Mouse (Mus musculus): Measurements from ENCODE around the gene Atoh8. TPM values are rescaled to one million over a fixed set of nuclear protein-coding genes. Genes with fewer than 3 reads are reported as not detected.
A peak's percentile ranks its signal among the peaks of the same experiment; 100 is the strongest.

Atoh8 gene
- polyA plus RNA-seq, 1 experiment from 2014 or later, result 15.7 TPM

- Histone ChIP-seq H3K9me3 (no peaks in the 10 kb centered on the region), H3K36me3 (no peaks in the 10 kb centered on the region), H3K4me3 (peak overlapping the region; percentile 80), H3K27me3 (ENCODE audit: insufficient read depth, poor library complexity, severe bottlenecking) (peaks cover 67% of the 10 kb centered on the region), H3K27ac (peak overlapping the region; percentile 86), H3K4me1 (peaks cover 74% of the 10 kb centered on the region)
- WGBS, result 1% methylated on average over 12 of the region's 13 CpGs
- no peak for DNase-seq (ENCODE audit: low spot score)
Measured at GRCm38 (mm10) chr6:72233950-72234349, 1.4 kb downstream of the Atoh8 start.

GRCm38 (mm10) chr6:72232870-72233269 lies 2.5 kb downstream of the Atoh8 start:
- no peaks in the 10 kb centered on the region for H3K36me3 ChIP-seq
- no peak overlapping the region for H3K27ac ChIP-seq
- peaks cover 61% of the 10 kb centered on the region for H3K27me3 ChIP-seq (ENCODE audit: insufficient read depth, poor library complexity, severe bottlenecking)
- H3K4me3 ChIP-seq, result peak overlapping the region; percentile 80; the same call in 1 of the 2 replicates
- no peak for DNase-seq (ENCODE audit: low spot score)
- WGBS, result 50% methylated on average over 5 of the region's 5 CpGs
- no peaks in the 10 kb centered on the region for H3K9me3 ChIP-seq
- peaks cover 72% of the 10 kb centered on the region for H3K4me1 ChIP-seq

DNA sequence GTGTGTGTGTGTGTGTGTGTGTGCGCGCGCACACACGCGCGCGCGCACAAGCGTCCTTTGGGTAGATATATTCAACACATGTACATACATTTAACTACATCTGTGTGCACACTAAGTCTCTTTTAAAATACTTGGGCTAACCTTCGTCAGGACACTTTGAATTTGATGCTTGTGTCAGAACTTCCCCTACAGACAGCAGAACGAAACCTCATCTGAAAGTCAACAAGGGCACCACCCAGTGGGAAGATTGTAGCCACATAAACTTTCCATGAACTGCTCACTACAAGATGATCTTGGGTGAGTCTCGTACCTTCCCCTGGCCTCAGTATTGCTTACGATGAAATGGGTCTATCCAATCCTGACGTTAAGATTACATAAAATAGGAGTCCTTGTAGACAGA lies 3.0 kb downstream of the Atoh8 start:
- peaks cover 57% of the 10 kb centered on the region for H3K27me3 ChIP-seq (ENCODE audit: insufficient read depth, poor library complexity, severe bottlenecking)
- H3K4me1 ChIP-seq, result peaks cover 74% of the 10 kb centered on the region

DNA sequence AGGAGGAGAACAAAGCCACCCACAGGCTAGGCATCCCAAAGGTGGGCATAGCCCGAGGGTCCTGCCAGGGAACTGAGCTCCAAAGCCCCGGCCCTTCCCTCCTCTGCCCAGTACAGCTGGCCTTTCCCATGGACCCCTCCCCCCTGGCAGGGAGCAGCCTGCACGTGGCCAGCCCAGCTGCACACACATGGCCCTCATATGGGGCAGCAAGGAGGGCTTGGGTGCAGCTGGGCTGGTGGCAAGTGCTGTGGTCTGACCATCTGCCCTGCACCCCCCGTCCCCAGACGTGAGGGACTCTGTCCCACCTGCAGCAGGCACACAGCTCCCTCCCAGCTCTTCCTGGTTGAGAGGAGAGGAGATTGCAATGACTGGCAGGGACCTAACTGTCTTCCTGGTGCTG lies 4.5 kb downstream of the Atoh8 start:
- Histone ChIP-seq H3K27ac (peak overlapping the region; percentile 39), H3K27me3 (ENCODE audit: insufficient read depth, poor library complexity, severe bottlenecking) (peaks cover 49% of the 10 kb centered on the region), H3K9me3 (no peaks in the 10 kb centered on the region), H3K36me3 (no peaks in the 10 kb centered on the region), H3K4me1 (peaks cover 70% of the 10 kb centered on the region), H3K4me3 (0 out of 2 replicates have a peak overlapping the region, but pooled peaks have one; percentile 9)
- no peak for DNase-seq (ENCODE audit: low spot score)
- WGBS, result 41% methylated on average over 5 of the region's 5 CpGs

More for the DNA sequence above, 3.0 kb downstream of the Atoh8 start:
- Histone ChIP-seq H3K27ac (no peak overlapping the region), H3K36me3 (no peaks in the 10 kb centered on the region), H3K9me3 (no peaks in the 10 kb centered on the region), H3K4me3 (peak overlapping the region; percentile 80; the same call in 1 of the 2 replicates)
- 89% methylated on average over 14 of the region's 14 CpGs for WGBS
- no peak for DNase-seq (ENCODE audit: low spot score)

DNA sequence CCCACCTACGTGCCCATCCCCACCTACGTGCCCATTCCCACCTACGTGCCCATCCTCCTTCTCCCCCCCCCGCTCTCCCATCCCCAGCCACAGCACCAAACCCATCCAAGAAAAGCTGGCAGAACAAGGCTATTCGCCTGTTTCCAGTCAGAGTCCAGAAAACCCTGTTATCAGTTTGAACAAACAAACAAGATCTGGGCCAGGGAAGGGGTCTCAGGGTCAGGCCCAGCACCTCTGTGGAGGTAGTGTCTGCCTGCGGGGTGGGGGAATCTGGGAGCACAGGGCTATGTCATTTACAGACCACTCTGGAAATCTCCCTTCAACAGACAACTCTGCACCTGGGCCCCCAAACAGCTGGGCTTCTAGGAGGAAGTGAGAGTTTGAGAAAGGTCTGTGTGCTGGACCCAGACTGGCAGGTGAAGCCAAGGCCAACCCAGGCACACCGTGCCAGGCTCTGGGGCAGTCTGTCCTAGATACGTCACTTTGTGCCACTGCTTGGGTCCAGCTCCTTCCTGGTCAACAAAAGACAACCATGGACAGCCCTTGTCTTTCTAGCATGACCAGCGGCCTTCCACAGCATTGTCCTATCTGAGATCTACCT lies 7.6 kb downstream of the Atoh8 start:
- H3K4me1 ChIP-seq, result peaks cover 60% of the 10 kb centered on the region

DNA sequence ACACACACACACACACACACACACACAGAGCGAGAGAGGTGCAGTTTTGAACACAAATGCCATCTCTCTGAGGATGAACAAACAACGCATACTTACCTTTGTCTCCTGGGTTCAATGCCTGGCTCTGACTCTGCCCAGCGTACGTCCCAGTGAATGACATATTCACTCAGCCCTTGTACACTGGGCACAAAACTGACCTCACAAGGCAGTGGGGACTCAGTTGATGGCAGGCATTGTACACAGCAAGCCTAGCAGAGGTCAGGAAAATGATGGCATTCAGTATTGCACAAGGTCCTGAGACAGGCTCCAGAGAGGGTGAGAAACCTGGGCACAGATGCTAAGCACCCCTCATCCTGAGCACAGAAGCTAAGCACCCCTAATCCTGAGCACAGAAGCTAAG lies 8.4 kb downstream of the Atoh8 start:
- H3K27ac ChIP-seq, result no peak overlapping the region
- peaks cover 62% of the 10 kb centered on the region for H3K4me1 ChIP-seq

More for the DNA sequence above, 7.6 kb downstream of the Atoh8 start:
- Histone ChIP-seq H3K4me3 (no peak overlapping the region), H3K27me3 (ENCODE audit: insufficient read depth, poor library complexity, severe bottlenecking) (peaks cover 32% of the 10 kb centered on the region), H3K27ac (no peak overlapping the region), H3K9me3 (no peaks in the 10 kb centered on the region), H3K36me3 (no peaks in the 10 kb centered on the region)
- no peak for DNase-seq (ENCODE audit: low spot score)
- WGBS, result 56% methylated on average over 9 of the region's 9 CpGs

DNA sequence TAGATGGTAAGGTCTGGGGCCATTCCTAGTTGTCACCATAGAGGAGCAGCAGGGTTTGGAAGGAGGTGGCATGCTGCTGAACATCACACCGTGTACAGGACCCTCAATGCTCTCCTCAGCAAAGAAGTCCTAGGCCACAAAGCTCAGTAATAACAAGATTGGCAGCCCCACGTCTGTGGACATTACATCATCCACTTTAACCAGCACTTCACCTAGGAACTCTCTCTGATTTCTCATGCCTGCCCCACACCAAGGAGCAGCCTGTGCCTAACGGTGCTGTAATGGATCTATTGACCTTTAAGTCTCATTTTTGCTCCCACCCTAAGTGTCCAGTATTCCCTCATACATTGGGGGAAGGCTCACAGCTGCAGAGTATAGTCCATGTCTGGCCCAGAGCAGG lies 9.7 kb downstream of the Atoh8 start:
- no peak overlapping the region for H3K4me3 ChIP-seq
- no peak for DNase-seq (ENCODE audit: low spot score)
- WGBS, result 60% methylated on average over 3 of the region's 3 CpGs
- H3K27me3 ChIP-seq (ENCODE audit: insufficient read depth, poor library complexity, severe bottlenecking), result peaks cover 19% of the 10 kb centered on the region; the same call in 1 of the 2 replicates
- H3K27ac ChIP-seq, result no peak overlapping the region
- no peaks in the 10 kb centered on the region for H3K36me3 ChIP-seq
- H3K4me1 ChIP-seq, result peaks cover 63% of the 10 kb centered on the region
- no peaks in the 10 kb centered on the region for H3K9me3 ChIP-seq

More for the DNA sequence above, 8.4 kb downstream of the Atoh8 start:
- no peaks in the 10 kb centered on the region for H3K9me3 ChIP-seq
- H3K36me3 ChIP-seq, result no peaks in the 10 kb centered on the region
- H3K4me3 ChIP-seq, result no peak overlapping the region
- peaks cover 25% of the 10 kb centered on the region for H3K27me3 ChIP-seq (ENCODE audit: insufficient read depth, poor library complexity, severe bottlenecking)
- WGBS, result 95% methylated on average over 4 of the region's 4 CpGs
- DNase-seq (ENCODE audit: low spot score), result no peak

GRCm38 (mm10) chr6:72223892-72224291 lies 11.5 kb downstream of the Atoh8 start:
- Histone ChIP-seq H3K27me3 (ENCODE audit: insufficient read depth, poor library complexity, severe bottlenecking) (peaks cover 6% of the 10 kb centered on the region; the same call in 1 of the 2 replicates), H3K4me1 (peaks cover 73% of the 10 kb centered on the region), H3K9me3 (no peaks in the 10 kb centered on the region), H3K36me3 (no peaks in the 10 kb centered on the region), H3K27ac (no peak overlapping the region), H3K4me3 (no peak overlapping the region)
- no peak for DNase-seq (ENCODE audit: low spot score)
- whole genome bisulfite sequencing, result 66% methylated on average over 6 of the region's 6 CpGs

DNA sequence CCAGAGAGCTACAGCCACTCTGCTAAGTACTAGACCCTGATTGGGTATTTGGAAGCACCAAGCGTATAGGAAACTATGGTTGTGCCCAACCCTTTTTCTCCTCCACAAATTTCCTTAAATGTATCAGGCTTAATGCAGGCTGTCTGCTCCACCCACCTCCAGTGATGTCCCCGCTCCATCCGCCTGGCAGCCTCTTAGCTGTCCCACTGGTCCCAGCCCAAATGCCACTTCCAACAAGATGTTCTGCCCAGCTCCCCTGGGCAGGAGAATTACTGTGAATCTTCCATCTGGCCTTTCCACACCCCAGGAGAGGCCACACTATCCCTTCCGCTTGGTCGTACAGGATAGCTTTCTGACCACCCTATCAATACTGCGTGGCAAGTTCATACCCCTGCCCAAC lies 12.5 kb downstream of the Atoh8 start:
- H3K4me1 ChIP-seq, result peaks cover 80% of the 10 kb centered on the region
- peaks cover 7% of the 10 kb centered on the region; the same call in 1 of the 2 replicates for H3K27me3 ChIP-seq (ENCODE audit: insufficient read depth, poor library complexity, severe bottlenecking)
- H3K27ac ChIP-seq, result peak overlapping the region; percentile 85
- H3K36me3 ChIP-seq, result no peaks in the 10 kb centered on the region
- DNase-seq (ENCODE audit: low spot score), result no peak
- no peaks in the 10 kb centered on the region for H3K9me3 ChIP-seq
- WGBS, result 71% methylated on average over 6 of the region's 6 CpGs
- H3K4me3 ChIP-seq, result peak overlapping the region; percentile 47; the same call in 1 of the 2 replicates

DNA sequence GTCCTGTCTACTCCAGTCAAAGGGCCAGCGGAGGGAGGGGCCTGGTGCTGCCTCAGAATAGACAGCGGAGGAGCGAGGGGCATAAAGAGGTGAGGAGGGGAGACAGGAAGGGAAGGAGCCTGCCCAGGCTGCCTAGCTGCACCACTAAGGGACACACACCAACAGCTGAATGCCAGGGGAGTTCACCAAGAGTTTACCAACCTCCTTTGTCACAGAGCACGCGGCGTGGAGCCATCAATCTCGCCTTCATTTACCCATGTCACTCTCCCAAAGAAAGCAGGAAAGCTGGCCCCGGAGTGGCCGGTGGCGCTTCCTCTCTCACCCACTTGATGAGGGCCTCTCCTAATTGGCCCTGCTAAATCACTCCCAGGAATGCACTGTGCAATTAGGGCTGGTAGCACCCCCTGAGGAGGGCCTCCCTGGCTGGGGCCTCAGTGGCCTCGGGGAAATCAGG lies 13.1 kb downstream of the Atoh8 start:
- H3K4me3 ChIP-seq, result peak overlapping the region; percentile 47
- peak overlapping the region; percentile 85 for H3K27ac ChIP-seq
- H3K36me3 ChIP-seq, result no peaks in the 10 kb centered on the region
- no peaks in the 10 kb centered on the region for H3K9me3 ChIP-seq
- H3K4me1 ChIP-seq, result peaks cover 80% of the 10 kb centered on the region
- WGBS, result 6% methylated on average over 11 of the region's 11 CpGs
- no peak for DNase-seq (ENCODE audit: low spot score)
- H3K27me3 ChIP-seq (ENCODE audit: insufficient read depth, poor library complexity, severe bottlenecking), result peaks cover 7% of the 10 kb centered on the region; the same call in 1 of the 2 replicates

DNA sequence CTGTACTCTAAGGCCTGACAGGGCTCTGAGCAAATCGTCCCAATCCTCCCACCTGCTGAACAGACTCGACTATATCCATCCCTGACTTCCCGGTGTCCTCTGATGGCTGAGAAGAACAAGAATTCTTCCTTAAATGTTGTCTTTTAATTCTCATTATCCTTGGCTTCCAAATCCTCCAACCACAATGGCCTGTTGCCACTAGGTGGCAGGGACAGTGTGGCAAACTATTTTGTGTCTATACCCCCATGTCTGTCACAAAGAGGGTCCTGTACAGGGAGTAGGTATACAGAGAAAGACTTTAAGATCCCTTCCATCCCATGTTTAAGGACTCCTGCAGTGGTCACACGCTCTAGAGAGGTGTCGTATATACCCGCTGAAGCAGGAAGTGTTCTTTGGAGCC lies 14.1 kb downstream of the Atoh8 start:
- Histone ChIP-seq H3K27me3 (ENCODE audit: insufficient read depth, poor library complexity, severe bottlenecking) (0 out of 2 replicates have a peak, but pooled peaks cover 3% of the 10 kb centered on the region), H3K4me1 (peaks cover 85% of the 10 kb centered on the region), H3K9me3 (no peaks in the 10 kb centered on the region), H3K36me3 (no peaks in the 10 kb centered on the region), H3K4me3 (peak overlapping the region; percentile 47; the same call in 1 of the 2 replicates), H3K27ac (peak overlapping the region; percentile 85; the same call in 1 of the 2 replicates)
- DNase-seq (ENCODE audit: low spot score), result no peak
- 48% methylated on average over 6 of the region's 6 CpGs for WGBS

GRCm38 (mm10) chr6:72219549-72219948 lies 15.8 kb downstream of the Atoh8 start:
- no peak for DNase-seq (ENCODE audit: low spot score)
- no peaks in the 10 kb centered on the region for H3K9me3 ChIP-seq
- WGBS, result 42% methylated on average over 5 of the region's 5 CpGs
- peak overlapping the region; percentile 72 for H3K27ac ChIP-seq
- 0 out of 2 replicates have a peak, but pooled peaks cover 3% of the 10 kb centered on the region for H3K27me3 ChIP-seq (ENCODE audit: insufficient read depth, poor library complexity, severe bottlenecking)
- no peak overlapping the region for H3K4me3 ChIP-seq
- H3K4me1 ChIP-seq, result peaks cover 93% of the 10 kb centered on the region
- H3K36me3 ChIP-seq, result no peaks in the 10 kb centered on the region

DNA sequence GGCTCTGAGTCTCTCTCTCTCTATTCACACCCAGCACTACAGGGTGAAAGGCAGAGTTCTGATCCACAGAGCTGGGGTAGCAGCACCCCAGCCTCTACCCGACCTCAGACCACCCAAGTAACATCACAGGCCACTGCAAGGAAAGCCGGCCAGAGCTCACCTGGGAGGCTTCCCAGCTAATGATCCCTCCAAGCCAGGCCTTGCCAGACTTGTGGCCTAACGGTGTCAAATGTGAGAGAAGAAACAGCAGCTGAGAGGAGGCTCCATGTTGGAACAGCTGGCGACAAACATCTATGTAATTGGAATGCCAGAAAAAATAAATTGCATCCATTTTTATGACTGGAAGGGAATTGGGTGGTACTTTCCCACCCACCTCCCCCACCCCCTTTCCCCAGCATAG lies 17.1 kb downstream of the Atoh8 start:
- peak overlapping the region; percentile 81 for H3K27ac ChIP-seq
- H3K27me3 ChIP-seq (ENCODE audit: insufficient read depth, poor library complexity, severe bottlenecking), result 0 out of 2 replicates have a peak, but pooled peaks cover 3% of the 10 kb centered on the region
- no peaks in the 10 kb centered on the region for H3K9me3 ChIP-seq
- DNase-seq (ENCODE audit: low spot score), result no peak
- WGBS, result 54% methylated on average over 4 of the region's 4 CpGs
- no peaks in the 10 kb centered on the region for H3K36me3 ChIP-seq
- H3K4me1 ChIP-seq, result peaks cover 98% of the 10 kb centered on the region
- H3K4me3 ChIP-seq, result no peak overlapping the region

Measured in heart, embryonic 10.5 days (tissue).